Mouse (Mus musculus) myocyte (in vitro differentiated cells): Measurements from ENCODE around the gene Raver1. TPM values are rescaled to one million over a fixed set of nuclear protein-coding genes. Genes with fewer than 3 reads are reported as not detected.

Experiments used
- H3K27me3 ChIP-seq: one replicate; pipeline ENCODE4 v1.6.1; 2011; ENCODE audit not compliant: control insufficient read depth, insufficient read depth, insufficient read length
- H3K36me3 ChIP-seq: one replicate; pipeline ENCODE4 v1.6.1; 2011; ENCODE audit not compliant: control insufficient read depth, insufficient read depth
- H3K4me2 ChIP-seq: one replicate; pipeline ENCODE4 v1.6.1; 2011; ENCODE audit warnings: low read depth, control low read depth
- H3K4me3 ChIP-seq: one replicate; pipeline ENCODE4 v1.5.1; 2011; ENCODE audit warnings: mild to moderate bottlenecking, control low read depth, moderate library complexity
- H3K79me2 ChIP-seq: one replicate; pipeline ENCODE4 v1.6.1; 2011; ENCODE audit not compliant: control insufficient read depth, insufficient read depth
- H3ac ChIP-seq: one replicate; pipeline ENCODE4 v1.6.1; 2011; ENCODE audit not compliant: control insufficient read depth, insufficient read length
- CEBPB ChIP-seq: IDR thresholded peaks from 2 replicates; pipeline ENCODE4 v1.6.1; 2011; ENCODE audit warnings: mild to moderate bottlenecking, moderate library complexity; ENCODE audit not compliant: poor library complexity, insufficient read depth, severe bottlenecking
- E2F4 ChIP-seq: IDR thresholded peaks from one replicate; pipeline ENCODE4 v1.6.1; 2011; ENCODE audit warnings: mild to moderate bottlenecking, control low read depth, moderate library complexity; ENCODE audit not compliant: insufficient read depth
- MAX ChIP-seq: IDR thresholded peaks from one replicate; pipeline ENCODE4 v1.6.1; 2011; ENCODE audit warnings: low read depth, mild to moderate bottlenecking, control low read depth
- MYOD1 ChIP-seq, 3 experiments: IDR thresholded peaks; one replicate each; pipeline ENCODE4 v1.6.1; 2011; ENCODE audit warnings: control low read depth in 2 of 3, low read depth in 2 of 3, mild to moderate bottlenecking in 2 of 3, moderate library complexity in 1 of 3; ENCODE audit not compliant: insufficient read length in 2 of 3, control insufficient read depth in 1 of 3
- MYOG ChIP-seq, 3 experiments: IDR thresholded peaks; one replicate each; pipeline ENCODE4 v1.6.1; 2011; ENCODE audit warnings: control low read depth in 2 of 3, low read depth in 2 of 3, mild to moderate bottlenecking in 2 of 3; ENCODE audit not compliant: insufficient read length in 2 of 3, control insufficient read depth in 1 of 3, insufficient read depth in 1 of 3
- POLR2A ChIP-seq: IDR thresholded peaks from one replicate; pipeline ENCODE4 v1.6.1; 2011; ENCODE audit warnings: low read depth, mild to moderate bottlenecking, control low read depth, moderate library complexity; ENCODE audit not compliant: insufficient read length
- POLR2AphosphoS2 ChIP-seq: IDR thresholded peaks from one replicate; pipeline ENCODE4 v1.6.1; 2011; ENCODE audit warnings: low read depth, control low read depth; ENCODE audit not compliant: insufficient read length
- REST ChIP-seq: IDR thresholded peaks from one replicate; pipeline ENCODE4 v1.6.1; 2011; ENCODE audit warnings: mild to moderate bottlenecking, control low read depth, moderate library complexity; ENCODE audit not compliant: insufficient read depth, insufficient read length
- SRF ChIP-seq: IDR thresholded peaks from one replicate; pipeline ENCODE4 v1.6.1; 2011; ENCODE audit warnings: low read depth; ENCODE audit not compliant: control insufficient read depth, insufficient read length
- TCF12 ChIP-seq: IDR thresholded peaks from one replicate; pipeline ENCODE4 v1.6.1; 2011; ENCODE audit warnings: mild to moderate bottlenecking, control low read depth; ENCODE audit not compliant: poor library complexity, insufficient read depth, severe bottlenecking
- TCF3 ChIP-seq: IDR thresholded peaks from one replicate; pipeline ENCODE4 v1.6.1; 2011; ENCODE audit warnings: low read depth, control low read depth; ENCODE audit not compliant: insufficient read length
- USF1 ChIP-seq: IDR thresholded peaks from one replicate; pipeline ENCODE4 v1.6.1; 2011; ENCODE audit warnings: low read depth, mild to moderate bottlenecking, control low read depth, moderate library complexity
- polyA plus RNA-seq: library from polyadenylated mRNA; unstranded; fragments of >200 nt; fragmentation: generic; extraction: Trizol; gene quantifications from one replicate; pipeline ENCODE4 v1.2.1, GENCODE M21; 2012; ENCODE audit warnings: missing spikeins

The Raver1 gene
- polyA plus RNA-seq, 1 experiment: 24.6 TPM

DNA sequence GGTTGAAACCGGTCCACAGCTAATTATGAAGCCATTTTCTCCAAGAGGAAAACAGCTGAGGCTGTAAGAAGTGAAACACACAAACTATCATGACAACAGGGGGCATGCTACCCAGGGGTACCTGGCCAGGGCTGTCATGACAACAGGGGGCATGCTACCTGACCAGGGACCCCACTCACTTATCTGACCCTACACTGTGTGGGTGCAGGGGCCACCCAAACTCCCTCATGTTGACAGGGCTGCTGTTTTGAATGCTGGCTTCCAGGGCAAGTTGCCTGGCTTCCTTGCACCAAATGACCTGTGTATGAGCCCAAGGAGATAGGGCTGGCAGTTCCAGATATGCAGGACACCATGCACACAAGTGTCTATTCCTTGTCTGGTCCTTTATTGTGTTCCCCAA is 1.3 kb downstream of the Raver1 start:
- peak overlapping the region; percentile 86 for H3K4me2 ChIP-seq
- no peak overlapping the region for H3ac ChIP-seq
- H3K36me3 ChIP-seq: peaks cover 12% of the 10 kb centered on the region
- TF ChIP-seq MYOG (IDR thresholded peaks at IDR 0.05; ENCODE audit: control insufficient read depth in 1 of 3, insufficient read depth in 1 of 3, insufficient read length in 2 of 3, low read depth in 2 of 3) (no peak), MYOD1 (IDR thresholded peaks at IDR 0.05; ENCODE audit: control insufficient read depth in 1 of 3, insufficient read length in 2 of 3, low read depth in 2 of 3) (no peak), CEBPB (no peak), TCF12 (no peak), POLR2A (no peak), E2F4 (no peak), REST (no peak), POLR2AphosphoS2 (no peak), USF1 (no peak), SRF (no peak), MAX (no peak), TCF3 (no peak)
- H3K79me2 ChIP-seq: peaks cover 51% of the 10 kb centered on the region
- peak overlapping the region; percentile 87 for H3K4me3 ChIP-seq
- no peaks in the 10 kb centered on the region for H3K27me3 ChIP-seq

GRCm38 (mm10) chr9:21083324-21083723 is 8.5 kb downstream of the Raver1 start:
- no peak overlapping the region for H3K4me2 ChIP-seq

DNA sequence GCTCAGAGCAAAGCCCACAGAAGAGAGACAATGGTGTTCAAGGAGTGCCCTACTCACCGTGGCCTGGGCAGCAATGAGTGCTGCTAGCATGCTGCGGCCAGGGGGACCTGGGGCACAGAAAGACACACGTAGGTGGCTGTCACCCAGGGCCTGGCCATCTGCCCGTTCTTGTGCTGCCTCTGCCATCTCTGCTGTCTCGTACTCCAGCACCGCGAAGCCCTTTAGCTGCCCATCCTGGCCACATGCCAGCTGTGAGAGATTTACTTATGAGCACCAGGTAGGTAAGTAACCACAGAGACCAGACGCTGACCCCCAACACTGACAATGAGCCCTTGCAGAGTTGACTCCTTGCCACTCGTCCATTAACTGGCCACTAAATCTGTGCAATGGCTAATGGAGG is 10.7 kb downstream of the Raver1 start:
- H3K4me3 ChIP-seq: no peak overlapping the region
- no peak for TF ChIP-seq USF1
- TF ChIP-seq E2F4: no peak
- no peak for TF ChIP-seq SRF
- TF ChIP-seq POLR2A: no peak
- no peak for TF ChIP-seq REST
- TF ChIP-seq MYOD1 (IDR thresholded peaks at IDR 0.05; ENCODE audit: control insufficient read depth in 1 of 3, insufficient read length in 2 of 3, low read depth in 2 of 3): no peak
- no peak for TF ChIP-seq TCF12
- no peak for TF ChIP-seq MAX
- TF ChIP-seq TCF3: no peak
- no peak for TF ChIP-seq MYOG (IDR thresholded peaks at IDR 0.05; ENCODE audit: control insufficient read depth in 1 of 3, insufficient read depth in 1 of 3, insufficient read length in 2 of 3, low read depth in 2 of 3)
- TF ChIP-seq POLR2AphosphoS2: no peak
- no peak for TF ChIP-seq CEBPB
- H3ac ChIP-seq: no peak overlapping the region
- peaks cover 43% of the 10 kb centered on the region for H3K36me3 ChIP-seq
- H3K27me3 ChIP-seq: no peaks in the 10 kb centered on the region
- H3K4me2 ChIP-seq: no peak overlapping the region
- no peaks in the 10 kb centered on the region for H3K79me2 ChIP-seq

More at GRCm38 (mm10) chr9:21083324-21083723, 8.5 kb downstream of the Raver1 start:
- TF ChIP-seq E2F4: no peak
- Histone ChIP-seq H3ac (no peak overlapping the region), H3K4me3 (no peak overlapping the region), H3K27me3 (no peaks in the 10 kb centered on the region), H3K36me3 (peaks cover 43% of the 10 kb centered on the region), H3K79me2 (peaks cover 18% of the 10 kb centered on the region)

- no peak for TF ChIP-seq SRF
- TF ChIP-seq TCF3: no peak
- no peak for TF ChIP-seq MYOD1 (IDR thresholded peaks at IDR 0.05; ENCODE audit: control insufficient read depth in 1 of 3, insufficient read length in 2 of 3, low read depth in 2 of 3)
- TF ChIP-seq REST: no peak
- Histone ChIP-seq H3ac (no peak overlapping the region), H3K4me2 (no peak overlapping the region), H3K79me2 (peaks cover 23% of the 10 kb centered on the region), H3K4me3 (no peak overlapping the region), H3K27me3 (no peaks in the 10 kb centered on the region), H3K36me3 (peaks cover 14% of the 10 kb centered on the region)
These were observed 16.2 kb downstream of the Raver1 start for GRCm38 (mm10) chr9:21075625-21076024.

- H3K4me3 ChIP-seq: peak overlapping the region; percentile 56
- TF ChIP-seq E2F4 (no peak), SRF (no peak), REST (no peak)
- H3ac ChIP-seq: no peak overlapping the region
- H3K27me3 ChIP-seq: no peaks in the 10 kb centered on the region
- H3K4me2 ChIP-seq: no peak overlapping the region
- H3K79me2 ChIP-seq: peaks cover 23% of the 10 kb centered on the region
- H3K36me3 ChIP-seq: peaks cover 13% of the 10 kb centered on the region
These were observed 17.6 kb downstream of the Raver1 start for GRCm38 (mm10) chr9:21074173-21074572.
